Mouse (Mus musculus) effector memory CD4-positive, alpha-beta T cell, adult 7 months (primary cell): ENCODE data around the gene Clic1. TPM values are rescaled to one million over a fixed set of nuclear protein-coding genes. Genes with fewer than 3 reads are reported as not detected.

Experiments used
- polyA plus RNA-seq: library from polyadenylated mRNA; unstranded; fragments of 100-300 nt; shearing (Covaris generic); gene quantifications from one replicate; pipeline ENCODE4 v1.2.1, GENCODE M21; 2017

Gene Clic1
- polyA plus RNA-seq = 334 TPM

GRCm38 (mm10) chr17:35049561-35050016 is at the start of gene Clic1:
TSS of gene Clic1 (plus strand) at chr17:35049966.

GRCm38 (mm10) chr17:35000717-35001451 is 48.9 kb upstream of the Clic1 start, which contains the start of gene Vars:
TSS of gene Vars (plus strand) at chr17:35000987.

DNA sequence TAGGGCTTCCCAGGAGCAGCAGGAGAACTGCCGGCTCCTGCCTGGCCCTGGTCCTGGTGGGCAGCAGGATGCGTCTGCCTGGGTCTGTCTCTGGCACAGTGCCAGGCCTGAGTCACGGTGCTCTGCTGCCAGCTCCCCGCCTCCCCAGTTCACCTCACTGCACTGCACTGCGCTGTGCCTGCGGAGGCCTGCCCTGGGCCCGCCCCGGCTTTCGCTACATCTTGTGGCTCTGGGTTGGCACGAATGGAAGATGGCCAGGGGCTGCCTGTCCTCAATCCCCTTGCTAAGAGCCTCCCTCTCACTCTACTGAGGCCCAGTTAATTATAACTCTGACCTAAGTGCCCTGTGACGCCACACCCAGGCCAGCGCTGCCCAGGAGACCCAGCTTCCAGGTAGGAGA is 33.4 kb upstream of the Clic1 start, which contains the start of gene Vwa7:
TSS of gene Vwa7 (plus strand) at position 204 of the 400 bp plus-strand sequence.

GRCm38 (mm10) chr17:35027277-35028068 is 22.3 kb upstream of the Clic1 start, which contains the start of gene Sapcd1:
TSS of gene Sapcd1 (minus strand) at chr17:35028016.

GRCm38 (mm10) chr17:35046681-35047455 is 2.9 kb upstream of the Clic1 start, which contains the start of gene Msh5:
TSS of gene Msh5 (minus strand) at chr17:35046745.

DNA sequence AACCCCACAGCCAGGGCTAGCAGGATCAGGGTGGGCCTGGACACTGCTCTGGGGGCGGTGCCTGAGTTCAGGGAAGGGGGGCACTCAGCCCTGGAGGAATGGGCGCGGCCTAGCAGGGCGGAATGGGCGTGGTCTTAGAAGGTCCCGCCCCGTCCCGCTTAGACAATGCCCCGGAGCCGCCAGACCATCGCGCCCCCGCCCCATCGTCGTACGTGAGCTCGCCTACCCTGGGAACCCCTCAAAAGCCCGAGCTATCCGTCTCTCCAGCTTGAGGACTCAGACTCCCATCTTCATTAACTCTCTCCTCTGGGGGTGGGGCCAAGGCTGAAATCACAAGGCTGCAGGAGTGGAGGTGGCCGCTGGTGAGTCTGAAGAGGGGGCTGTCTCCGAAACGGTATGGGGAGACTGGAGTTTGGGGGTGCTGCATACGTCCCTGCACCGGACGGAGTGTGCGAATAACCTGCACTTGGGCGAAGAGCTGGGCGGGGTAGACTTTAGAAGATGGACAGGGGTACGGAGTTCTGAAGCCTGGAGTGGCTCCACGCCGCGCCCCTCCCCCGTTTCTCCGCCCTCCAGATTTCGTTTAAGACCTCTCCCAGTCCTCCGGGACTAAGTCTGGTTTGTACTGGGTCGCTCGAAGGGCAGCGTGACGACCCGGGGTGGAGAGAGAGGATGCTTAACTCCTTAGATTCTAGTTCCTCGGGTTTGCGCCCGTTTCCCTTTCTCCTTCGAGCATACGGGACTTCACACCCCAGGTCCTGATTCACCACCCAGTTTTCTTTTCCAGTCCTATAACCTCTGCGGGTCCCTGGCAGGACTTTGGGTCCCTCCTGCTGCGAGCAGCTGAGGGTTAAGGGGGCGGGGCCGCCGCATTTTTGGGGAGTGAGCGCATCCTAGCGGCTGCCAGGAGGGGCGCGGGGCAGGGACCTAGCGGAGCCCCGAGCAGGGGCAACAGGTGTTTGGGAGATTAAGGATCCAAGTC is 9.4 kb downstream of the Clic1 start, which contains the start of gene Ddah2:
TSS of gene Ddah2 (plus strand) at position 125 of the 982 bp plus-strand sequence.

GRCm38 (mm10) chr17:35064951-35065947 is 15.5 kb downstream of the Clic1 start, which contains the start of gene Ly6g6c:
TSS of gene Ly6g6c (plus strand) at chr17:35065388.

GRCm38 (mm10) chr17:35066084-35066483 is 16.3 kb downstream of the Clic1 start, which contains the start of gene Mpig6b:
TSS of gene Mpig6b (minus strand) at chr17:35066184.

DNA sequence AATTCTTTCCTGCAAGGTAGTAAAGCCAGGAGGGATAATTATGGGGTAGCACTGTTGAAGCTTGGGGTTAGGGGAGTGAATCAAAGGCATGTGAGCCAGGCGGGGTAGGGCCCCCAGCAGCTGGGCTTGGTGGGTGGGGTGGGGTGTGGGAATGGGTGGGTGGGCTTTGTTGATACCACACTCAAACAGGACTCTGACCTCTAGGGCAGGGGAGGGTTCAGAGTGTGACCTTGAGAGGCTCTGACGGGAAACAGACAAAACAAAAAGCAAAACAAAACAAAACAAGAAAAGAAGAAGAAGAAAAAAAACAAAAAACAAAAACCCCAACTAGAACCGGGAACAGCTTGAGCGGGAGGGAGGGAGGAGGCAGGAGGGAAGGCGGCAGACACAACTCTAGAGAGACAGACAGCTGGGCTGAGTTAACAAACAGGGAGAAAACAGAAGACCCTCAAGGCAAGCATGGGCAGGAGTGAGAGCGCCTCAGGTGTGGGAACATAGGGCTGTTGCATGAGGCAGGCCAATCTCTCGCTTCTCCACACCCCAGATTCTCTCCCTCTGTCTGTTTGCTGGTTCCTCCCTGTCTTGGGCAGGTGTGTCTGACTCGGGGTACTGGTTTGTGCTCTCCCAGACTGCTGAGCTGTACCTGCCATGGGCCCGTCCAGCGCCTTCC is 26.9 kb downstream of the Clic1 start, which contains the start of gene Ly6g6e:
TSS of gene Ly6g6e (plus strand) at position 396 of the 670 bp plus-strand sequence.

GRCm38 (mm10) chr17:35077786-35078233 is 28.0 kb downstream of the Clic1 start, which contains the start of gene Ly6g6d:
TSS of gene Ly6g6d (minus strand) at chr17:35078065.

DNA sequence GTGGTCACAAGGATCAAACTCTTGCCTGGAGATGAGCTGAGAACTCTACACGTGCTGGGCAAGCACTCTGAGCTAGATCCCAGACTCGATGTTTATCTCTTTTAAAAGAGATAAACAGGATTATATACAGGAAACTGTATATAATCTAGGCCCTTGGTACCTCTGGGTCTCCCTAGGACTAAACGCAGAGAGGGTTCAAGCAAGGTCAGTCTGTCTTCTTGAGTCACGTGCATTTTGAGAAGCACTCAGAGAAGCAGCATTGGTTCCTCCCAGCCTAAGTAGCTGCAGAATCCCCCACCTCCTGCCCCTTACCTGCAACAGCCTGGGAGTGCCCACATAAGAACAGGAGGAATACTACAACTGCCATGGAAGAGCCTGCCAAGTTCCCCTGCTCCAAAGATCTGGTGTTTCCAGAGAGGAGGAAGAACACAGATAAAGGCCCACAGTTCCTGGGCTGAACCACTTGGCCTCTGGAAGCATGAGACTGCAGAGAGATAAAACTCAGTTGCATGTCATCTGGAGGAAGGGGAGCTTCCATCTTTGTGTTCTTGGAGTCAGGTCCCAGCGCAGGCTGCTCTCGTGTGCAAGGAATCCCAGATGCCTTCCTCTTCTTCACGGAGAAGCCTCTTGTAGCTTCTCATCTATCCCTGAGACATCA is 35.6 kb downstream of the Clic1 start, which contains the start of gene Ly6g6f:
TSS of gene Ly6g6f (minus strand) at position 403 of the 658 bp plus-strand sequence.

GRCm38 (mm10) chr17:35088825-35089644 is 39.3 kb downstream of the Clic1 start, which contains the start of gene Abhd16a:
TSS of gene Abhd16a (plus strand) at chr17:35089263.

GRCm38 (mm10) chr17:35108097-35108496 is 58.3 kb downstream of the Clic1 start, which contains the start of gene Ly6g5c:
TSS of gene Ly6g5c (plus strand) at chr17:35108279.

